Mouse (Mus musculus) liver, adult 2 months (tissue): ENCODE measurements at regions not wholly inside any gene's neighbourhood (a gene's known extent, or its start where the extent isn't known, plus 50 kb on each side); places are given as distances from the start of the nearest gene placed in this dataset.

Experiments
- CTCF ChIP-seq: fragments of 200-500 bp; IDR thresholded peaks from 2 replicates; pipeline ENCODE4 v1.5.1; 2011; ENCODE audit warnings: low read depth, low read length, control low read depth
- POLR2A ChIP-seq: fragments of 200-500 bp; IDR thresholded peaks from 2 replicates; pipeline ENCODE4 v1.6.1; 2011; ENCODE audit warnings: low read length, control low read depth; ENCODE audit not compliant: insufficient read depth; ENCODE audit errors: extremely low read depth

DNA sequence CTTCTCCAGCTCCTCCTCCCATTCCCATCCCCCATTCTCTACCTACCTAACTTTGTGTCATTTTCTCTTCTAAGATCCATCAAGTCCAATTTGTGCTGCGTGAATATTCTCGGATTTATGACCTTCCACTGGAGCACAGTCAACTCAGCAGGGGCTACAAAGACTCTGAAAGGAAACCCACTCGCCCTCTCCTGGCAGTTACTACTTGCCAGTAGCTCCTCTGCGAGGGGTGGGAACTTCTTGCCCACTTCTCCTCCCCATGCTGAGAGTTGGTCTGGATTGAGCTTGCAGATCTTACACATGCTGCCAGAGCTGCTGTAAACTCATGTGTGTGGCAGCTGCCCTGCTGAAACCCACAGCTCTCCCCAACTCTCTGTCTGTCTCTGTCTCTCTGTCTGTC is 57.1 kb upstream of the Rad23b start:
- no peak for TF ChIP-seq CTCF
- TF ChIP-seq POLR2A, result no peak
